Mouse (Mus musculus) hindbrain, embryonic 12.5 days (tissue): ENCODE measurements around the gene Atg101. TPM values are rescaled to one million over a fixed set of nuclear protein-coding genes. Genes with fewer than 3 reads are reported as not detected.

ENCODE experiments used
- ATAC-seq: fragments of 200-750 bp; cut with Nextera tagmentation; 2 replicates; pipeline ENCODE4 v1.8.0; 2017; ENCODE audit warnings: moderate TSS enrichment; ENCODE audit not compliant: low FRiP score
- H3K27ac ChIP-seq: fragments of 300-500 bp; sonication (generic); 2 replicates; pipeline ENCODE4 v1.5.1; 2016; ENCODE audit warnings: mild to moderate bottlenecking
- H3K27me3 ChIP-seq: fragments of 300-500 bp; sonication (generic); 2 replicates; pipeline ENCODE4 v1.6.1; 2016; ENCODE audit warnings: mild to moderate bottlenecking
- H3K36me3 ChIP-seq: fragments of 300-500 bp; sonication (generic); 2 replicates; pipeline ENCODE4 v1.6.1; 2016; ENCODE audit warnings: mild to moderate bottlenecking
- H3K4me1 ChIP-seq: fragments of 300-500 bp; sonication (generic); 2 replicates; pipeline ENCODE4 v1.6.1; 2016
- H3K4me2 ChIP-seq: fragments of 300-500 bp; sonication (generic); replicated peaks from 2 replicates; pipeline ENCODE4 v1.6.1; 2016; ENCODE audit warnings: mild to moderate bottlenecking
- H3K4me3 ChIP-seq: fragments of 300-500 bp; sonication (generic); 2 replicates; pipeline ENCODE4 v1.5.1; 2016; ENCODE audit warnings: mild to moderate bottlenecking
- H3K9ac ChIP-seq: fragments of 300-500 bp; sonication (generic); 2 replicates; pipeline ENCODE4 v1.6.1; 2016; ENCODE audit warnings: mild to moderate bottlenecking, moderate library complexity
- H3K9me3 ChIP-seq: fragments of 300-500 bp; sonication (generic); replicated peaks from 2 replicates; pipeline ENCODE4 v1.6.1; 2016; ENCODE audit warnings: mild to moderate bottlenecking
- WGBS: fragments of 180-500 bp; shearing (Covaris S2); methylation state at CpG from one replicate; pipeline ENCODE4 v1.1.7; 2016; 5-methylcytosine and 5-hydroxymethylcytosine counted together
- polyA plus RNA-seq: library from polyadenylated mRNA; unstranded; fragments of >200 nt; fragmentation: Nextera tagmentation; extraction: Ambion mirVana; gene quantifications from 2 replicates; pipeline ENCODE4 v1.2.1, GENCODE M21; 2016

Gene Atg101
- polyA plus RNA-seq, 1 experiment from 2014 or later, result 66.5 TPM

DNA sequence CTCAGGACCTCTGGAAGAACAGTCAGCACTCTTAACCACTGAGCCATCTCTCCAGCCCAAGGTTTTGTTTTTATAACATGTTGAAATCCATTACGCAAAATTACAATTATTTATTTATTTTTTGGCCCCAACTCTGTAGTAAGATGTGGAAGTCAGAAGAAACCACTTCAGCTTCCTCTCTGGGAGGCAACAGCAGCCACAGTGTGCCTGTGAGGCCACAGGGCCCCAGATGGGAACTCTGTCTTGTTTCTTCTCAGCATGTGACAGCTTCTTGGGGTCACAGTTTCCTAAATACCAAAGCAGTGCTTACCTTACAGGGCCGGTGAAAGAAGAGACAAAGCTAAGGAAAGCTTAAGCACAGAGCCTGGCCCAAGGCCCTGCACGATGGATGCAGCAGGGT, 40.1 kb upstream of the Atg101 start:
- ATAC-seq, result no peak

DNA sequence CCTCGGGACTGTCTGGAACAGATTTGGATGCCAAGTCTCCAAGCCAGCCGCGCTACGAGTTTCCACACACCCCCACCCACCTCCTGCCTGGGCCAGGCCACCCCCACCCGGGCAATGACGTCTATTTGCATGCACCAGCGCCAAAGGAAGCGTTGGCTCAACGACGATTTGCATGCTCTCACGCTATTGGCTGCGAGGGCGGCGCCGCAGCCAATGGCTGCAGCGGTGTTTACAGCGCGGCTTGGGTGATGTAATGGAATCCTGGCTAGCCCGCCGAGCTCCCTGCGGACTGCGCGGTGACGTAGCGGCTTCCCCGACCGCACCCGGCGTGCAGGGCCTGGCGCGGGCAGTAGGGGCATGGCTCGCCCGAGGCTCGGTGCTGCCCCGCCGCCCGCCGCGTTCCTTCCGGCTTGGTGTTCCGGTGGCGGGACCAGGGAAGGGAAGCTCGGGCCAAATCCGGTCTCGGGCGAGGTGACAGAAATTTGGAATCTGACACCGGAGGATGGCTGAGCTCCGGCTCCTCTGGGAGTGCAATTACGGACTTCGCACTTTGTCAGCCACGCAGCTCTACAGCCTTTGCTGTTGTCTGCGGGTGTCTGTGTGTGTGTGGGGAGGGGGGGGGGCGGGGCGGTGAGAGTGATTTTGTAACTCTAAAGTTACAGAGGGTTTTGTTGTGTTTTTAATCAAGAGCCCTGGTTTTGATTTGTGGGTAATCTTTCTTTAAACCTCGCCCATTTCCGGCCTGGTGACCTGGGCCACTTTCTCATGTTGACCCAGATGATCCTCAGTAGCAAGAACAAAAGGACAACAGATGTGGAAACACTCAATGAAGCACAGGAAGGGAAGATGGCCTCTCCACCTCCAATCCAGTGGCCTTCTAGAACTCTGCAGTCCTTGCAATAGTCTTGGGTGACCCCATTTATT, 37.6 kb upstream of the Atg101 start:
- 3% methylated on average over 56 of the region's 56 CpGs for WGBS
- Histone ChIP-seq H3K4me2 (peak overlapping the region; percentile 64), H3K27me3 (peaks cover 1% of the 10 kb centered on the region; the same call in 1 of the 2 replicates), H3K4me3 (peak overlapping the region; percentile 39), H3K36me3 (no peaks in the 10 kb centered on the region), H3K9ac (peak overlapping the region; percentile 59), H3K4me1 (peaks cover 4% of the 10 kb centered on the region; the same call in 1 of the 2 replicates), H3K9me3 (no peaks in the 10 kb centered on the region), H3K27ac (peak overlapping the region; percentile 79)
- peak; percentile 99 for ATAC-seq

More for the DNA sequence above, 40.1 kb upstream of the Atg101 start:
- Histone ChIP-seq H3K4me1 (peaks cover 10% of the 10 kb centered on the region), H3K36me3 (no peaks in the 10 kb centered on the region), H3K9ac (no peak overlapping the region), H3K4me3 (no peak overlapping the region), H3K9me3 (no peaks in the 10 kb centered on the region), H3K27me3 (peaks cover 4% of the 10 kb centered on the region; the same call in 1 of the 2 replicates), H3K27ac (no peak overlapping the region), H3K4me2 (no peak overlapping the region)
- 64% methylated on average over 3 of the region's 3 CpGs for WGBS

DNA sequence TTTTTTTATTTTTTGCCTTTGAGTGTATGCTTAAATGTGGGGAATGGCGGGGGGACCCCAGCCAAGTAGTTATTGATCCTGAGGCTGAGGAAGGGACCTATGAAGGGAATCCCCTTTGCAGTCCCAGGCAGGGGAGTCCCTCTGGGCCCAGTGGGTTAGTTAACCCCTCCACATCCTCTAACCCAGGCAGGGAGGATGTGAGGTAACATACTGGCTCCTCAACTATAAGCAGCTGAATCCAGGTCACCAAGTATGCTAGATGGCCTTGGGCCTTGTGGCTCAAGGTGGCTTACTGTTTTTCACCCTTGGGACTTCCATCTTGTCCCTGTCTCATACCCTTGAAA, 36.9 kb upstream of the Atg101 start:
- no peak overlapping the region for H3K4me3 ChIP-seq
- no peaks in the 10 kb centered on the region for H3K36me3 ChIP-seq
- H3K4me2 ChIP-seq, result peak overlapping the region; percentile 64
- no peaks in the 10 kb centered on the region for H3K9me3 ChIP-seq
- no peak for ATAC-seq
- H3K4me1 ChIP-seq, result 0 out of 2 replicates have a peak, but pooled peaks cover 4% of the 10 kb centered on the region
- no peaks in the 10 kb centered on the region for H3K27me3 ChIP-seq
- H3K9ac ChIP-seq, result no peak overlapping the region
- peak overlapping the region; percentile 79; the same call in 1 of the 2 replicates for H3K27ac ChIP-seq
- 79% methylated on average over 1 of the region's 1 CpGs for WGBS

DNA sequence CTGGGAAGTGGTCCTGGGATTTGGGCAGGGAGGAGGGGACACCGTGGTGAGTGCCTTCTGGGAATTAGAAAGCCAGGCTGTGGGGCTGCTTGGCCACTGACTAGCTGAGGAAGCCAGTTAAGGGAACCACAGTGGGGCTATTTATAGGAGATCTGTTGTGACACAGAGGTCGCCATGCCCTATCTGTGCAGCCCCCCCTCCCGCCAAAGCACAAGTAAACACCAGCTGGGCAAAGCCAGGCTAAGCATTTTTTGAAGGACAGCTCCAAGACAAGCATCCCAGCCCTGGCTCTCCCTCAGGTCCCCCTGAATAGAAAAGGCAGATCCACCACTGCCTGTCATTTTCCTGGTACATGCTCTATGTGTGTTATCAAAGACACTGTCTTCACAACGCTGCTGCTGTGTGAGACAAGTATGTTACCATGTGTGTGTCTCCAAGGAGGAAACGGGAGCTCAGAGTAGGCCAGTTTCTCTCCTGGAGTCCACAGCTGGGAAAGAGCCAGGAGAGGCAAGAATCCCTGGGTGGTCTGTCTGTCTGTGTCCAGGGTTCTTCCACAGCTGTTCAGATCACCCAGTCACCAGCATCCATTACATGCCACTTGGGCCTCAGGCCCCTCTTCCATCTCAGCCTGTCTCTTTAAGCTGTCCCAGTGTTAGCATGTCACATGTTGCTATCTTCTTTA, 35.9 kb upstream of the Atg101 start:
- H3K4me2 ChIP-seq, result no peak overlapping the region
- no peaks in the 10 kb centered on the region for H3K9me3 ChIP-seq
- no peak for ATAC-seq
- H3K4me3 ChIP-seq, result no peak overlapping the region
- H3K9ac ChIP-seq, result no peak overlapping the region; the same call in 1 of the 2 replicates
- H3K27ac ChIP-seq, result no peak overlapping the region
- 58% methylated on average over 5 of the region's 5 CpGs for WGBS
- H3K4me1 ChIP-seq, result 0 out of 2 replicates have a peak, but pooled peaks cover 4% of the 10 kb centered on the region
- no peaks in the 10 kb centered on the region for H3K36me3 ChIP-seq
- peaks cover 8% of the 10 kb centered on the region for H3K27me3 ChIP-seq

DNA sequence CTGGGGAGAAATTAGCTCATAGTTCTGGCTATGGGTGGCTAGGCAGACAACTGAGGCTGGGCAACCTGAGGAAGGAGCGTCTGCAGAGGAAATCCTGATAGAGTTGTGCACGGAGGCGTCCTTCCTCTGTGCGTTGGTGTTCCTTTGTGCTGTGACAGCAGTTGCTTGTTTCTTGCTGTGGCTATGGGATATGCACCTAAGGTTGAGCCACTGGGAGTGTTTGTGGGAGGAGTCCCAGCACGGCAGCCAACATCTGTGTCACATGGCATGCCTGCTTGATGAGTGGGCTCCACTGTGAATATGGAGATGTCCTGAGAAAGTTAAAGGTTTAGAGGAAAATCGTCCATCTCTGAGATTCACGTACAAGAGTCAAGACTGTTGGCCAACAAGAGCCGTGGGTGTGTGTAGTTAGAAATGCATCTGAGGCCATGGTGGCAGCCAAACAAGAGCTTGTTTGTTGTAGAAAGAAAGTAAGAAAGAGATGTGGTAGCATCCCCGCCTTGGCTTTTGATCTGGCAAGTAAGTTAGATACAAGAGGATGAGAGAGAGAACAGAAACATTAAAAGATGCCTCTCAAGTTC, 33.8 kb upstream of the Atg101 start:
- H3K27me3 ChIP-seq, result peaks cover 11% of the 10 kb centered on the region
- no peak overlapping the region for H3K4me2 ChIP-seq
- no peak for ATAC-seq
- no peaks in the 10 kb centered on the region for H3K9me3 ChIP-seq
- H3K9ac ChIP-seq, result no peak overlapping the region
- 78% methylated on average over 9 of the region's 9 CpGs for WGBS
- no peak overlapping the region for H3K4me3 ChIP-seq
- no peaks in the 10 kb centered on the region for H3K36me3 ChIP-seq
- H3K27ac ChIP-seq, result no peak overlapping the region
- H3K4me1 ChIP-seq, result 0 out of 2 replicates have a peak, but pooled peaks cover 4% of the 10 kb centered on the region

DNA sequence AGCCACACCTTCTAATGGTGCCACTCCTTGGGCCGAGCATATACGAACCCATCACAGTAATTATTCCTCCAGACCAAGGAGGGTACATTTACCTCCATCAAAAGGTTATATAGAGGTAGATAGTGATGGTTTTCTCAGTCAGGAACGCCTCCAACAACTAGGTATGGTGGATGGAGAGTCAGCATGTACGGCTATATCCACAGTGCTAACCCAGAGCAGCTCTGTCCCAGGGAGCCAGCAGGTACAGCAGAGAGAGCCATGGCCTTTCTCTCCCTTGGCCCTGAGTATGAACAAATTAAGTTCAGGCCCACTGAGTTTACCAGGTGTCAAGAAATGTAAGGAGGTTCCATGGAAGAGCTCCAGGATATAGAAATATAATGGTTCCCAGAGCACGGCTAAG, 32.1 kb upstream of the Atg101 start:
- ATAC-seq, result no peak

DNA sequence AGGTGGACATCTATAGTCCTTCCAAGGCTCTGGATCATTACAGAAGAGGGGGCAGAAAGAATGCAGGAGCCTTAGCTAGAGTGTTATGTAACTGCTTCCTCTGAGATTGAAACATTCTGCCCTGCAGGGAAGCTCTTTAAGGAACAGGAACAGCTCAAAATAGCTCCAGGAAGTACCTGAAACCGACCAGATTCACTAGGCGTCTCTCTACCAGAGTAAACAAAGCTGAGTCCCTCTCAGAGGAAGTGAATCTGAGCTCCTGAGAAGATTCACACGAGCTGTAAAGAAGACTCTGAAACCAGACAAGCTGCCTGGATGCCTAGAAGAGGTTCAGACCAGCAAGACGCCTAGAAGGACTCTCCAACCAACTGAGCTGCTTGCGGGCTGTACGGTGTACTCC, 31.5 kb upstream of the Atg101 start:
- H3K4me1 ChIP-seq, result 0 out of 2 replicates have a peak, but pooled peaks cover 4% of the 10 kb centered on the region
- H3K27me3 ChIP-seq, result peaks cover 11% of the 10 kb centered on the region
- H3K9ac ChIP-seq, result no peak overlapping the region
- 82% methylated on average over 6 of the region's 6 CpGs for WGBS
- H3K4me3 ChIP-seq, result no peak overlapping the region
- no peaks in the 10 kb centered on the region for H3K36me3 ChIP-seq
- ATAC-seq, result no peak
- H3K9me3 ChIP-seq, result no peaks in the 10 kb centered on the region
- no peak overlapping the region for H3K27ac ChIP-seq
- no peak overlapping the region for H3K4me2 ChIP-seq

More for the DNA sequence above, 32.1 kb upstream of the Atg101 start:
- Histone ChIP-seq H3K4me2 (no peak overlapping the region), H3K36me3 (no peaks in the 10 kb centered on the region), H3K27ac (no peak overlapping the region), H3K4me3 (no peak overlapping the region), H3K27me3 (peaks cover 11% of the 10 kb centered on the region), H3K9me3 (no peaks in the 10 kb centered on the region), H3K4me1 (0 out of 2 replicates have a peak, but pooled peaks cover 4% of the 10 kb centered on the region), H3K9ac (no peak overlapping the region)
- 89% methylated on average over 5 of the region's 5 CpGs for WGBS

DNA sequence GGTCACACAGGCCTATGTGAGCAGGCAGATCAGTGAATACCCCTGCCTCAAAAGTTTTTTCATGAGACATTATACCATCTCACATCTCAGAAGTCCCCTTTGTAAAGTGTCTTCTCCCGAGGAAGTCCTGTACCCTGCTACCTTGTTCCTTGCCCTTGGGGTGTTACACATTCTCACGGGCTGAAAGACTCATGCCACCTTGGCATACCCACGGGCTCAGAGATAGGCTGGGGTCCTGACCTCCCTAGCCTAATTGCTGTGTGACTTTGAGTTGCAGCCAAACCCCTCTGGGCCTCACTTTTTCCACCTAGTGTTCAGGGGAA, 30.5 kb upstream of the Atg101 start:
- peak overlapping the region; percentile 92 for H3K4me2 ChIP-seq
- H3K27me3 ChIP-seq, result peaks cover 11% of the 10 kb centered on the region
- peak overlapping the region; percentile 56 for H3K4me3 ChIP-seq
- no peaks in the 10 kb centered on the region for H3K36me3 ChIP-seq
- no peaks in the 10 kb centered on the region for H3K9me3 ChIP-seq
- no peak overlapping the region for H3K27ac ChIP-seq
- no peak for ATAC-seq
- H3K9ac ChIP-seq, result peak overlapping the region; percentile 84
- 41% methylated on average over 3 of the region's 3 CpGs for WGBS
- 0 out of 2 replicates have a peak, but pooled peaks cover 4% of the 10 kb centered on the region for H3K4me1 ChIP-seq

DNA sequence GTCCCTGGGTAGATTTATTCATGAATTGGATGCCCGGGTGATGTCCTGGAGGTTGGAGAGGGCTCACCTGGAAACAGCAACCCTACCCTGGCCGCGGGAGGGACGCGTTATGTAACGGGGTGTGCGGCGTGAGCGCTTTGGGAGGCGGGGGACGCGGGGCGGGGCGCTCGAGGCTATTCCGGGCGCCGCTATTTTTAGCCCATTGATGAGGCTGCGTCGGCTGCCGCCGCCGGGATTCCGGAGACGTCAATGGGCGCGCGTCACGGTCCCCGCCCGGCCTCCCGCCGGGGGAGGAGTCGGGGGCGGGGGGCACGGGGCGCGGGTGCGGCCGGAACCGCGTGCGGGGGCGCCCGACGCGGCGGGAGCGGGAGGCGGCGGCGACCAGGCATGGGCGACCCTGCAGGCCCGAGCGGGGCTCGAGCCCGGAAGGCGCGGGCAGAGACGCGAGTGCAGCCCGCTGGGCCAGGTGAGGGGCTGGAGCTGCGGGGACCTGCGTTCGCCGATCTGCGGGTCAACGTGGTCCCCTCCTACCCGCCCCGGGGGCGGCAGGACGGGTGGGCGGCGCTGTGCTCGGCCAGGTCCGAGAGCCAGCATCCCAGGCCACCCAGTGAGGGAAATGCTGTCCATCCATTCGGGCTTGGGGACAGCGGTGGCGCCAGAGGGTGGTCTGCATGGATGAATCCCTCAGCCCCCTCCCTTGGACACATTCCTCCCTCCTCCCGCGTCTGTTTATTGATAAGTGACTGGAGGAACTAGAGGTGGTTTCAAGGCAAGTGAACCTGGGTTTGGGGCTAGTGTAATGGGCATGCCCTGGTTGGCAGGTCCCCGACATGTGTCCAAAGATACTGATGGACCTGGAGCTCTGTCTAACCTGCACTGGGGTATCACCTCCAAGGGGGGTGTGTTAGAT, 29.9 kb upstream of the Atg101 start, which contains the start of gene Nr4a1:
TSS of gene Nr4a1 (plus strand) at position 384 of the 910 bp plus-strand sequence.
- Histone ChIP-seq H3K9ac (peak within 1 kb of the TSS; percentile 84), H3K27ac (0 out of 2 replicates have a peak within 1 kb of the TSS, but pooled peaks have one; percentile 46), H3K4me1 (0 out of 2 replicates have a peak, but pooled peaks cover 4% of the 10 kb centered on the region), H3K9me3 (no peaks in the 10 kb centered on the region), H3K4me3 (peak within 1 kb of the TSS; percentile 56), H3K27me3 (peaks cover 11% of the 10 kb centered on the region), H3K4me2 (peak within 1 kb of the TSS; percentile 92), H3K36me3 (no peaks in the 10 kb centered on the region)
- WGBS, result 2% methylated on average over 70 of the region's 82 CpGs
- peak; percentile 66 for ATAC-seq

DNA sequence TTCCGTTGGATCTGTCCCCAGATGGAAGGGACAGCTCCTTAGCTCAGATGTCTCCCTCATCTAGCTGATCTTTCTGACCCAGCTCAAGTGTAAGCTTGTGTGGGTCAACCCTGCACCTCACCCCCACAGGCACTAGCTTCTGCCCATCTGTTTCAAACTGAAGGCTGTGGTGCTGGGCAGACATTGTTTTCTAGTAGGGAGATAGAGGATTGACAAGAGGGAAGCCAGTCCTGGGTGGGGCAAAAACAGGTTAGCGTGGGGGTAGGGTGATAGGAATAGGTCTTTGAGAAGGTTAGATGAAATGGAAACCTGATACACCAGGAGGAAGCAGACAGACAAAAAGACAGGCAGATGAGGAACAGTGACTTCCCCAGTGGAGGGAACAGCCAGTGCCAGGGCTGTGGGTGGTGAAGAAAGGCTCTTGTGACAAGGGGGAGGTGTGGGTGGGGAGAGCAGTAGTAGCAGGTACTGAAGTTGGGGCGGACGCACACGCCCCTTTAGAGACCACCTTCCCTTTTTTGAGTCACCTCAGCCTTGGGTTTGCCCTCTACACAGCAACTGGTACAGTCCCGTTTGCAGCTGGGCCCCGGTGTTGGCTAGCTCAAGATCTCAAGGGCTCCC, 28.1 kb upstream of the Atg101 start:
- no peak for ATAC-seq
- Histone ChIP-seq H3K9me3 (no peaks in the 10 kb centered on the region), H3K27ac (no peak overlapping the region), H3K4me2 (no peak overlapping the region), H3K9ac (no peak overlapping the region), H3K4me3 (no peak overlapping the region), H3K4me1 (peaks cover 11% of the 10 kb centered on the region), H3K36me3 (no peaks in the 10 kb centered on the region), H3K27me3 (peaks cover 11% of the 10 kb centered on the region)
- 84% methylated on average over 7 of the region's 7 CpGs for WGBS
